Mouse (Mus musculus) C2C12 (cell line): Measurements from ENCODE around the gene Phf11c.

Experiments used
- CTCF ChIP-seq: IDR thresholded peaks from one replicate; pipeline ENCODE4 v1.5.1; 2011; ENCODE audit not compliant: control insufficient read depth, insufficient read depth, insufficient read length
- MAX ChIP-seq: IDR thresholded peaks from one replicate; pipeline ENCODE4 v1.6.1; 2011; ENCODE audit warnings: mild to moderate bottlenecking, control low read depth
- MYOD1 ChIP-seq: IDR thresholded peaks from one replicate; pipeline ENCODE4 v1.6.1; 2011; ENCODE audit warnings: low read depth; ENCODE audit not compliant: control insufficient read depth, insufficient read length
- MYOG ChIP-seq: IDR thresholded peaks from one replicate; pipeline ENCODE4 v1.6.1; 2011; ENCODE audit not compliant: control insufficient read depth, insufficient read length; ENCODE audit errors: extremely low read depth
- USF1 ChIP-seq: IDR thresholded peaks from one replicate; pipeline ENCODE4 v1.6.1; 2011; ENCODE audit warnings: low read depth, mild to moderate bottlenecking, control low read depth, moderate library complexity

DNA sequence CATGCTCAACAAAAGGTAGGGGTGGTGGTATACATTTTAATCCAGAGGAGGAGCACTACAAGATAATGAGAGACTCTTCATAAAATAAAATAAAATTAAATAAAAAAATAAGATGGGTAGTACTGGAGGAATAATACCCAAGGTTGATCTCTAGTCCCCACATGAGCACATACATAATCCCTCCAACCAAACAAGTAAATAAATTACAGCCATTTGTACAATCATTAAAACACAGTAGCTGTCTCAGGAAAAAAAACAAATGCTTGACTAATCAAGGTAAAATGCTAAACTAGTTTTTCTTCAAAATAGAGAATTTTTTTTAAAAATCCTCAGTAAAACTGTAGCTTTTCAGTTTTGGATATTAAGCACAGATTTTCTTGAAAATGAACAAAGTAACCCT lies 40.0 kb upstream of the Phf11c start:
- TF ChIP-seq MYOG (no peak), CTCF (no peak), USF1 (no peak), MAX (no peak), MYOD1 (no peak)
